Mouse (Mus musculus): Measurements from ENCODE around the gene Cdkn2d.

DNA sequence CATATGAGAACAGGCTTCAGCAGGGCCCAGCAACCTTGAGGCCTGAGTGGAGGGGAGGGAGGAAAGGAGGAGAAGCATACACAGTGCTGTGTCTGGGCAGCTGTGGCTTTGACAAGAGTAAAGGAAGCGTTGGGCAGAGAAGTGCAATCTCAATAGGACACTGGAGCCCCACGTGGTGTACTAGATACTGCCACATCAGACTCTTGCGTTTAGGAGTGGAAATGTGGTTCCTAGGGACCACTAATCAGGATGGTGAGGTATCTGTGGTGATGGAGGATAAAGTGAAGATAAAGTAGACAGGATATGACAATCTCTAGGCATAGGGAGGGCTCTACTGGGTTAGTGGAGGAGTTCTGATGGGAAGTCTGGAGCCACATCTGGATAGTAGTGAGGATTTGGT, 4.5 kb downstream of the Cdkn2d start:
- TF ChIP-seq POLR2A (IDR thresholded peaks at IDR 0.05; ENCODE audit: insufficient read depth, low read length): no peak
- no peak for TF ChIP-seq CTCF (IDR thresholded peaks at IDR 0.05; ENCODE audit: low read depth, low read length)

Measured in ES-Bruce4 (cell line).